Mouse (Mus musculus): ENCODE measurements around the gene Dbndd1.
"Not testable (repeated sequence)": the region's sequence is repeated elsewhere in the genome, so short reads cannot be mapped to it uniquely, and the experiment has no call there.

The Dbndd1 gene

DNA sequence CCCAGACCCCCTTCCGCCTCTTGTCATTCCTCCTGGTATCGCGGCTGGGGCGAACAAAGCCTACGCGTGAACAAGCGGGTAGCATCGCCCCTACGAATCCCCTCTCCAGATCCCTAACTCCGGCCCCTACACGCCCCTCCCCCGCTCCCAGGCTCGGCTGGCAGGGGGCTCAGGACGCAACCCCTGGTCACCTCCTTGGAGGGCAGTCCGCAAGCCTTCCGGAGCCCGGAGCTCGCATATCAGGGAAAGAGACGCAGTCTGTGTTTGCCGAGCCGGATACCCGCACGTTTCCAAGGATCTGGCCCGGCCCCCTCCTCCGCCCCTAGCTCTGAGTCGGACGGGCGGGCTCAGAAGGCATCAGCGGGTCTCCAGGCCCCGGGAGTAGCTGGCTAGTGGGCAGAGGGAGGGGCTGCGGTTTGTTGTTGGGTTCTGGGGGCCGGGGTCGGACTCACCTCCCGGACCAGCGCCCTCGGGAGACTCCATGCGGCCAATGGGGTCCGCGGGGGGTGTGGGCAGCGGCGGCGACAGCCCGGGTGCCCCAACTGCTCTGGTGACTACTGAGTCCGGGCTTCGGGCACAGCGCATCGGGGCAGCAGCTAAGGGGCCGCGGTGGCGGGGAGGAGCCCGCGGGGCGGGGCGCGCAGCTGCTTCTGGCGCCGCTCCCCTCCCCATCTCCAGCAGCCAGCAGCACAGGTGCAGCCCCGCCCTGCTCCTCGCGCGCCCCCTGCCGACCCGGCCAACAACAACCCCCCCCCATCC lies at the start of gene Dbndd1:
Gene Dbndd1 (minus strand): TSS at position 683 of the 759 bp plus-strand sequence.
- no peak for DNase-seq (ENCODE audit: low spot score)

DNA sequence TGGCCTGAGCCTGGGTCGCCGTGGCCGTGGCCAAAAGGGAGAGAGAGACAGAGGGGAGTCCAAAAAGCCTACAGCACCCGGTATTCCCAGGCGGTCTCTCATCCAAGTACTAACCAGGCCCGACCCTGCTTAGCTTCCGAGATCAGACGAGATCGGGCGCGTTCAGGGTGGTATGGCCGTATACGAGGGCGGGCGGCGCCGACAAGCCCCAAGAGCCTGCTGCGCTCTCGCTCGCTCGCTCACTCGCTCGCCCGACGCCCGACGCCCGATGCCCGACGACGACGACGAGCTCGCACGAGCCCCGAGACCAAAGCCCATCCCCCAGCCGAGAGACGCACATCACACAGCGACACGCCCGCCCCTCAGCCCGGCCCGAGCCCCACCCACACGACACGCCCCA lies 49.0 kb upstream of the Dbndd1 start:
- DNase-seq (ENCODE audit: low spot score), result not testable (repeated sequence)

DNA sequence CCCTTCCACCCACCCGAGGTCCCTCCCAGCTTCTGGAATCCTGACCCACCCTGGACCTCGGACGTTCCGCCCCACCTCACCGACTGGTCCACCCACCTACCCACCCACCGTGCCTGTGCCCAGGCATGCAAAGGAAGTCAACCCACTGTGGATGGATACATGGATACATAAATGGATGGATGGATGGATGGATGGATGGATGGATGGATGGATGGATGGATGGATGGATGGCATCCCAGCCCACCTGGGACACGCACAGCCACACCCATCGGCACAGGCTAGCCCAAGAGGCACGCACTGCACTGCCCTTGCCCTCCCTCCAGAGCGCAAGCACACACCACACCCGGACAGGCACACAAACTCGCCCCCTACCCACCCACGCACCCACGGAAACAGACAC lies 22.4 kb upstream of the Dbndd1 start:
- DNase-seq (ENCODE audit: low spot score), result not testable (repeated sequence)

DNA sequence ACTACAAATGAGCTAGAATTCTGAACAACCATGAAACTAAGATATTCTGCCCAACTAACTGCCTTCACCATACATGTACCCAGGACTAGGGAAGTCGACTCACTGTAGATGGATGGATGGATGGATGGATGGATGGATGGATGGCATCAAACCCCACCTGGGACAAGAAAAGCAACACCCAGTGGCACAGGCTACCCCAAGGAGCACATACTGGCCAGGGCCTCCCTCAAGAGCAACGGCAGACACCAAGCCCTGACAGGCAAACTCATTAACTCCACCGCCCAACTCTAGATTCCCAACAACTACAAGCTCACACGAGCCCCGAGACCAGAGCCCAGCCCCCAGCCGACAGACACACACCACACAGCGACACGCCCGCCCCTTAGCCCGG lies 21.7 kb upstream of the Dbndd1 start:
- no peak for DNase-seq (ENCODE audit: low spot score)

DNA sequence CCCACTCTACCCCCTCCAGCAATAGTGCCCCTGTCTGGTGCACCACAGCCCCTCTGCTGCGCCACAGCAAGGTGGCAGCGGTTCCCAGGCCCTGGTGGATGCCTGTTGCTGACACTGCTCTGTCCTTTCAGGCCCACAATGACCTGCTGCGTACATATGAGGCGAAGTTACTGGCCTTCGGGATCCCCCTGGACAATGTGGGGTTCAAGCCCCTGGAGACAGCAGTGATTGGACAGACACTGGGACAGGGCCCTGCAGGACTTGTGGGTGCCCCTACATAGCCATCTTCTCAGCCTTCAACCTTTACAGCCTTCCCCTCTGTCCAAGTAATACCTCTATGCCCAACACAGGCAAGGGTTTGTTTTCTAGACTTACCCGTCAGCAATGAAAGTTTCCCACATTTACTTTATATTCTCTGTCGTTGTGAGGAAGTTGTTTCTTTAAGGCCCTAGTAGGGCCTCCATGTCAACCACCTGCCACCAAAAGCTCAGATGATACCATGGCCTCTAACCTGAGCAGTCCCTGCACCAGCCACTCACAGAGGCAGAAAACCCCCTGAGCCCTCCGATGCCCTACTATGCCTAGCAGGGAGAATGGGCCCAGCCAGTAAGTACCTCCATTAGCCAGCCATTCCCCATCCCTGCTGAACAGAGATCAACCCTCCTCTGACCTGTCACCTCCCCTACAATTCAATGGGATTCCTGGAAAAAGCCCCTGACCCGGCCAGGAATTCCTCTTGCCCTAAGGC lies 21.2 kb upstream of the Dbndd1 start:
- DNase-seq (ENCODE audit: low spot score), result no peak

DNA sequence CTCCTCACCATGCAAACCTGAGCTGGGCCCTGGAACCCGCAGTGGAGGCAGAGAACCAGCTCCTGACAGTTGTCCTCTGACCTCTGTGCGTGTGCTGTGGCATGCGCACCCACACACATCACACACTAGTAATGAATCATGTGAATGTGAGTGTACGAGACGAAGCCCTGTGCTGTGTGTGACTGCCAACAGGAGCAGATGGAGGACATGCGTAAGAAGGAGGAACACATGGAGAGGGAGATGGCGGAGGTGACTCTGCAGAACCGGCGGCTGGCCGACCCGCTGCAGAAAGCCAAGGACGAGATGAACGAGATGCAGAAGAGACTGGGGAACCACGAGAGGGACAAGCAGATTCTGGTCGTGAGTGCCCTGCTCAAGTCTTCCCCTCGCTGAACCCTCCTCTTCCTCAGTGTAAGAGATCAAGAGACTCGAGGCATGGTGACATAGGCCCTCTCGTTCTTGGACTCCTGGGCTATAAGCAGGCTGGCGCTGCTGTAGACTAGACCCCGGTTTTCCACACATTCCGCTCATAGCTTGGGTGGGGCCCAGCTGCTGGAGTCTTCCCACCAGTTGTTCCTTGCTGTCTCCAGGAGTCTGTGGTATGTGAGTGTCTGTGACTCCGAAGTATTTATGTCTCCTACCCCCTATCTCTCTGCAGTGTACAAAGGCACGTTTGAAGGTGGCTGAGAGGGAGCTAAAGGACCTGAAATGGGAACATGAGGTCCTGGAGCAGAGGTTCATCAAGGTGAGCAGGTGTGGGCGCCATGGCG lies 12.6 kb upstream of the Dbndd1 start:
- DNase-seq (ENCODE audit: low spot score), result no peak

DNA sequence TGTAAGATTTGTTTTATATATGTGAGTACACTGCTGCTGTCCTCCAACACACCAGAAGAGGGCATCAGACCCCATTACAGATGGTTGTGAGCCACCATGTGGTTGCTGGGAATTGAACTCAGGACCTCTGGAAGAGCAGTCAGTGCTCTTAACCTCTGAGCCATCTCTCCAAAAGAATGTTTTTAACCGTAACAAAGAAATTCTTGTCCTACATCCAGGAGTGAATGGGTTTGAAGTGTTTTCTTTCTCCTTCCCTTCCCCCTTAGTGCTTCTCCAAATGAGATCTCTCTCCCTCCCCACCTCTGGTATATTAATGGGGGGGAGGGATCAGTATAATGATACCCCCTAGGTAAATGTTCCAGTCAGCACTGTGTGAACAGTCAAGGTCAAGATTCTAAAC lies 4.8 kb upstream of the Dbndd1 start:
- not testable (repeated sequence) for DNase-seq (ENCODE audit: low spot score)

DNA sequence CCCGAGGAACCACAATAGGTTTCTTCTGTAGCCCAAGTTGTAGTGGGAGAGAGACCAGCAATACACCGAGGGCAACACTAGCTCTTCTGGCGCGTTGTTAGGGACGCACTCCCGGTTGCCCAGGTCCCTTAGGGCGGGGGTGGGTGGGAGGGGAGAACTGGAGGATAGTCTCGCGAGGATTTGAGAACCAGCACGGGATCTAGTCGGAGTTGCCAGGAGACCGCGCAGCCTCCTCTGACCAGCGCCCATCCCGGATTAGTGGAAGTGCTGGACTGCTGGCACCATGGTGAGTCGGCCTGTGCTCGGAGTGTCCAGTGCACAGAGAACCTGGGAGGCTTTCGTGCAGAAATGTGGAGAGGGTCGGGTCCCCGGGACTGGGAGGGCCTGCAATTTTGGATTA lies 3.4 kb upstream of the Dbndd1 start, which contains the start of gene Gas8:
Gene Gas8 (plus strand): TSS at position 168 of the 400 bp plus-strand sequence.
- peak; percentile 69 for DNase-seq (ENCODE audit: low spot score)

DNA sequence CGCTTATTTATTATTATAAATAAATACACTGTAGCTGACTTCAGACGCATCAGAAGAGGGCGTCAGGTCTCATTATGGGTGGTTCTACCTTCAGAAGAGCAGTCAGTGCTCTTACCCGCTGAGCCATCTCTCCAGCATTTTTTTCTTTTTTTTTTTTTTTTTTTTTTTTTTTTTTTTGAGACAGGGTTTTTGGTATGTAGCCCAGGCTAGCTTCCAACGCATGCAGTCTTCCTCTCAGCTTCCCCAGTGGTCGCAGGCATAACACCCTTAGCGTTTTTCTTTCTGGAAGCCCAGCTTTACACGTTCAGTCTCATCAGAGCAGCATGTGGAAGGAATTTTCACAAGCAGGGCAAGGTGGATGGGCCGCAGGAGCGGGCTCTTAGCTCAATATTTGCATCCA lies 2.9 kb upstream of the Dbndd1 start:
- no peak for DNase-seq (ENCODE audit: low spot score)

DNA sequence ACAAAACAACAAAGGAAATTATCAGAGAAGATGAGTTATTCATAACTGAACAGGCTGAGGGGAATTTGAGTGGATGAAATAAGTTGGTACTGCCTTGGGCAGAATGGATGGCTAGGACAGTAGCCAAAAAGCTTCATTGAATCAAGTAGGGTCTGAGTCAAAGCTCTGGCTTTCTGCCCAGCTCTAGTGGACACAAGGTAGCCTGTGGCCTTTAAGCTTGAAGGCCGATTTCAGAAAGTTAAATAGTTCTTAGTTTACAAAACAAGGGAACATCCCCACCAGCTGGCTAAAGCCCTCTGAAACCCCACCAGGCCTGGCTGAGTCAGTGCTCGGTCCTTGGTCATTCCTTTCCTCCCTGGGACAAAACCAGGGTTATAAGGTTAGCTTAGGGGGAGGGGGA lies 1.3 kb upstream of the Dbndd1 start:
- DNase-seq (ENCODE audit: low spot score), result no peak

DNA sequence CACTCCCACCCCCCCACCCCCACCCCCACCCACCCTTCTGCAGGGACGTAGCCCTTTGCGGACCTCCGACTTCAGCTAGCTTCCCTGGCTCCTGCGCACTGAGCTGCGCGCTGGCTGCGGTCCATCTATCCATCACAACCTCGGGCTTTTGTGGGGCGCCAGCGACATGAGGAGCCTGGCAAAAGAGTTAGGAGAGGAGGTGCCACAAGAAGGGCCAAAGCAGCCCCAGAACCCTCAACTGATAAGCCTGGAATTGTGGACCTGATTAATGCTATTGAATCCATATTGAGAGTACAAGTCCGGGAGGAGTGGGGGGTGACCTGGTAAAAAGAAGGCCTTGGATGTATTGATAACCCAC lies 256 bp upstream of the Dbndd1 start:
- DNase-seq (ENCODE audit: low spot score), result no peak

DNA sequence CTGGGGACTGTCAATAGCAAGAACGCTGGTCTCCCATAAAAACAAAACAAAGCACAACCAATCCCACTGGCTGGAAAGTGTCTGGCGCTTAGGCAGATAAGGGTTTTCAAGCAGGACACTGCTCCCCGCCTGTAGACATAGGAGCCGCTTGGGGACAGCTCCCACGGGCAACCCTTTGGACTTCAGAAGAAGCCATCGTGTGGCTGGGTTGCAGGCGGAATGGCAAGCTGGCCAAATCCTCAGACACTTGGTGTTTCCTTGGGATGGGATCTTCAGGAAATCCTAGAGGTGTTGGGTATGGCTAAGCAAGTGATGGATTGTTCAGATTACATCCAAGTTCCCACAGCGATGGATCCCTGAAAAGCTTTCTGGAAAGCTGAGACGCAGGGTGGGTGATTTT lies 1.1 kb downstream of the Dbndd1 start:
- DNase-seq (ENCODE audit: low spot score), result no peak

DNA sequence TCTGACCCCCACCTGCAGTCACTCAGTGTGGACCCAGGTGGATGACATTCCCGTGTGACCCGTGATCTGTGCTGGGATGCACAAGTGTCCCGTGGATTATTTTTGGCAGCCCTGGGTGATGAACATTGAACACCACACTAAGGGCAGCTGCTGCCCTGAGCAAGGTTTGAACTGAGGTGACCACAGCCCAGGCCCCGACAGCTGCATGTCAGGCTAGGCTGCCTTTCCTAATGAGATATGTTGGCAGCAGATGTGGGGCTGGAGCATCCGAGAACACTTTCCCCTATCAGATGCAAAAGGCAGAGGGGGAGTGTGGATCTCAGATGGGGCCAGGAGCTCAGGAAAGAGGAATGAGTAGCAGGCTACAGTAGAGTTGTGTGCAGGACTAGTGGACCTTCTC lies 4.4 kb downstream of the Dbndd1 start:
- DNase-seq (ENCODE audit: low spot score), result no peak

DNA sequence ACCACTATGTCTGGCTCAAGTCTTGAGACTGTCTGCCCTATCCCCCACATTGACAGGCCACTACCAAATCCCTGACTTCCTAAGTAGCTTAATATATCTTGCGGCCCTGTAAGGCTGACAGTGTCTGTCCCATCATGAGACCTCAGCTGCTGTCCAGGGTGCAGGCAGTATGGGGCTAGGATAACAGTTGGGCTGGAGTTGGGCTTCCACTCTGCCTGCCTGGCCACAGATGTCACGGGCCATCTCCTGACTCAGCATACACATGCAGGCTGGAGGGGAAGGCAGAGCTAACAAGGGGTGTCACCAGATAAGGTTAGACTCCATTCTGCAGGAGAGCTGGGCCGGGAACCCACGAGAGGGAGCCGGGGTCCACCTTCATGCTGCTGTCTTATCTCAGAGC lies 8.1 kb downstream of the Dbndd1 start:
- DNase-seq (ENCODE audit: low spot score), result no peak

DNA sequence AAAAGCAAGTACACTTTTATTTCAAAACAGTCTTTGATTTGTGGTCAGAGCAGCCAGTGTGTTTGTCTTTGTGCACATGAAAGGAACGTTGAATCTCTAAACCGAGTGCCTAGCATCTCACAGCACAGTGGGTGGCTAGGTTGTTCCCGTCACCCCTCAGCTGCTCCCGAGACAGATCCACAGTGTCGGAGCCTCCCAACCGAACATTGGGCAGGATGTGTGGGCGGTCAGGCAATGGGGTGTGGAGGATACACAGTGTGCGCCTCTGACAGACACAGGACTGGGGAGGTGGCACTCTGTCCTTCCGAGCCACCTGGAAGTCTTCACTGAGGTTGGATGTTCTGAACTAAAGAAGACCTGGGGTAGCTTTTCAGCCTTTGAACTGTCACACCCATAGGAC lies 9.6 kb downstream of the Dbndd1 start:
- DNase-seq (ENCODE audit: low spot score), result no peak

DNA sequence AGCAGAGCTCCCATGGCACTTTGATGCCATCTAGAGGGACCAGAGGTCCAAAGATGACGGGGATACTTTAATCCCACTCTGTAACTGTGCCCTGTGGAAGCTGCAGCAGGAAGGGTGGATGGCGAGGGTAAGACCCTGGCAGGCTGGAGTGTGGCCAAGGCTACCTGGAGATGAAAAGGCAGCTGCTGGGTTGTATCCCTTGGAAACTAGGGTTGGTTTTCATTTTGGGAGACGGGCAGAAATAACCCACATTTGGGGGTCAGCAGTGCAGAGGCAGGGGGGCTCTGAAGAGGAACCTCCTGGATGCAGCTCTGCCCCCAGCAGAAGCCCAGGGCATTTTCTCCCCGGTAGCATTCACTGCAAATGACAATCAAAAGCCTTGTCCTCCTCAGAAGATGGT lies 10.0 kb downstream of the Dbndd1 start:
- no peak for DNase-seq (ENCODE audit: low spot score)

DNA sequence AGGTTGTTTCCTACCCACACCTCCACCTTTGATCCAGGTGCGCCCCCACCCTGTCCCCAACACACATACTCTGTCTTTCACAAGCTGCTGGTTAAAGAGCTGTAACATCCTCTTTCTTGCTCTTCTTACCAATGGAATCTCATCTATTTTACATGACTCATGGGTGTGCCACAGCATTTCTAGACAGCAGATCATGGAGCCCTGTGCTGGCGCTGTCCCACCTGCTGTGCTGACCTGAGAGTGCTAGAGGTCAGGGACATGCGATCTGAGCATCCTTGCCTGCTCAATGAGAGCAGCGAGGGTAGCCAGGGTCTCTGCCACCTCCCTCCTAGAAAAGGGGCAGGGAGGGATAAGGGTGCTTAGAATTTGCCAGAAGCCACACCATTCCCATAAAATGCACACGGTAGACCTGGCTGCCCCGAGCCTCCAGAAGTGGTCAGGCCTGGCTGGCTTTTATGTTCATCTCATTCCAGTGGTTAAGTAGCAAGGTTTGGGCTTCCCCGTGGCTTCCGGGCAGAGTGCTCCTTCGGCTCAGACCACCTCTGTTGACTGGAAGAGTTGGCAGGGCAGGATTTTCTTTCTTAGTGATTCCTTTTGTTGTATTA lies 10.6 kb downstream of the Dbndd1 start:
- DNase-seq (ENCODE audit: low spot score), result no peak

DNA sequence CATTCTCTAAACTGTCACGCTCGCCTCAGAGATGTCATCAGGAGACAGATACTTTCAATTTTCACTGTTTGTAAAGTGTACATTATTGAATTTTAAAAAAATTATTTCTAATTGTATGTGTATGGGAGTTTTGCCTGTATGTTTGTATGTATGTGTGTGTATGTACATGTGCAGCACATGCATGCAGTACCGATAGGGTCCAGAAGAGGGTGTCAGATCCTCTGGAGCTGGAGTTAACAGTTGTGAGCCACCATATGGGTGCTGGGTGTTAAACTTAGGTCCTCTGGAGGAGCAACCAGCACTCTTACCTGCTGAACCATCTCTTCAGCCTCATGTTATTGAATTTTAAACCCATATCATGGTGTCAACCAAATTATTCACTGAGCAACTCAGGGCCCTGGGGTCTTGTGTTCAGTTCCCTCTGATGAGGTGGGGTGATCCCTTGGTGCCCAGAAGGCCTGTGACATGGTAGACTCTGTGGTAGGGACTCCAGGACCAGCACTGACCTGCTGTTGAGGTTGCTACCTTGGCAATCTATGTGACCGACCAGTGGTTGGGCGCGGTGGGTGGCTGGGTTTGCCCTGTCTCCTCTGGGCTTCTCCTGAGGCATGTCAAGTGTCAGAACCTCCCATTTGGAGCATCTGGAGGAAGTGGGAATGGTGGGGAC lies 11.3 kb downstream of the Dbndd1 start:
- DNase-seq (ENCODE audit: low spot score), result no peak

DNA sequence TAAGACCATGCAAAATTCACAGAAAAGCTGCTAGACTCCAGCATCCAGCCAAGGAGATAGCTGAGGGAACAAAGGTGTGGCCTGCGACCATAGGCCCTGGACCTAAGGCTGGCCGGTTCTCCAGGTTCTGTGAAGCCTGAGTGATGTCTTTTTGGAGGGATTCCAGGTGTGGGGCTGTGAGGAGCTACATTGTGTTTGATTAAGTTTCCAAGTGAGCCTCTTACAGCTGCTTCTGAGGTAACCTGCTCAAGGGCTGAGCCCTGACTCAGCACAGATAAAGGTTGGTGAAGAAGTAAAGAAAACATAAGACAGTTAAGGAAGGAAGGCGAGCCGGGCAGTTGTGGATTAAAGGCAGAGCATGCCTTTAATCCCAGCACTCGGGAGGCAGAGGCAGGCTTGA lies 13.1 kb downstream of the Dbndd1 start:
- no peak for DNase-seq (ENCODE audit: low spot score)

DNA sequence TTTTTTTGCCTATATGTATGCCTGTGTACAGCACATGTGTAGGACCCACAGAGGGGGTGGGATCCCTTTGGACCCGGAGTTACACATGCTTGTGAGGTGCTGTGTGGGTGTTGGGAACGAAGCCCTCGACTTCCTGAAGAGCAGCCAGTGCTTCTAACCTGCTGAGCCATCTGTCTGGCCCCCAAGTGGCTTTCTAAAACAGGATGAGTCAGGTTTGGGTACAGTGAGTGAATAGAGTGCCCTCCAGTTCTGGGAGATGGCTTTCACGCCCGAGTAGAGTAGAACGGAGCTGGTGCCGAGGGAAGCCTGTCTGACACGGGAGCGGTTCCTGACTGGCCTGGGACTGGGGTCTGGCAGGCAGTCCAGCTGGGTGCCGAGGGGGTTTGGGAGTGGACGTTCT lies 15.7 kb downstream of the Dbndd1 start:
- no peak for DNase-seq (ENCODE audit: low spot score)

DNA sequence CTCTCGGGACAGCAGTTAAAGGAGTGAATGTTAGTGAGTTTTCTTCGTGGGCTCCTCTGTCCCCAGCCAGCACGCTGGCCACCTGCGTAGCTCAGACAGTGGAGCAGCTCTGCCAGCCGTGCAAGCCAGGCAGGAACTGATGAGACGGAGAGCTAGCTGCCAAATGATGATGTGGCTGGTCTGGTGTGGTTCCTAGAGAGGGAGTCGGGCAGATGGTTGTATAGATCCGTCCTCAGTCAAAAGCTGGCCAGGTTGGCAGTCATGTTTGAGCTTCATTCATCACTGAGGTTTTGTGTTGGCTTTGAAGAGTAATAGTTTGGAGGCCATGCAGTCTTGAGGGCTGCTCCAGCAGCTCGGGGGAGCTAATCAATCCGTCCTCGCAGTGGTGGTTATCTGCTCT lies 16.3 kb downstream of the Dbndd1 start:
- no peak for DNase-seq (ENCODE audit: low spot score)

DNA sequence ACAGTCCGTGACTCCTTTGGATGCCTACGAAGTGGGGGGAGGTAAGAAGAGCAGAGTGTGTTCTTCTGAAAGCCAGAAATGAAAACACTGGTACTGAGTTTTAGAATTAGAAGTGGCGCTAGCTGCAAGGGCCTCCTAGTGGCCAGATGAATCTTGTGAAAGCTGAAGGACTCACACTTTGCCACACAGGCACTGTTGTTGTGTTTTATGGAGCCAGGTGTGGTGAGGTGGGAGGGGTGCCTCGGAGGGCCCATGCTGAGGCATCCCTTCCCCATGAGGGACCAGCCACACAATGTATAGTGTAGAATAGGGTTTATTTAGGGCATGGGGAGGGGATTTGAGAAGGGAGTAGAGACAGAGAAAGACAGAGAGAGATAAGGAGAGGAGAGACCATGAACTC lies 17.6 kb downstream of the Dbndd1 start:
- no peak for DNase-seq (ENCODE audit: low spot score)

Measured in ovary, postnatal 14 days (tissue).